Mouse (Mus musculus): ENCODE measurements around the gene Ptger2. TPM values are rescaled to one million over a fixed set of nuclear protein-coding genes. Genes with fewer than 3 reads are reported as not detected.
"Not testable (repeated sequence)": the region's sequence is repeated elsewhere in the genome, so short reads cannot be mapped to it uniquely, and the experiment has no call there.

Ptger2 gene
- polyA plus RNA-seq (2014; fragmentation: Nextera tagmentation; extraction: Ambion mirVana): 0.11 TPM in 1 of 2 replicates, not detected in the other

GRCm38 (mm10) chr14:44987674-44988355 lies at the start of gene Ptger2:
Gene Ptger2, plus strand, starts transcription at chr14:44988195.
- H3K4me1 ChIP-seq (ENCODE audit: control insufficient read depth, insufficient read depth, low read length); ATAC-seq (ENCODE audit: insufficient read depth, low FRiP score, low TSS enrichment); H3K27ac ChIP-seq (ENCODE audit: low read depth, low read length); H3K9me3 ChIP-seq (ENCODE audit: control insufficient read depth, low read length); DNase-seq (ENCODE audit: low spot score); H3K36me3 ChIP-seq (ENCODE audit: control insufficient read depth, insufficient read depth, low read length): not testable (repeated sequence)
- peak within 1 kb of the TSS; percentile 44 for H3K9ac ChIP-seq (ENCODE audit: low read length)
- H3K27me3 ChIP-seq (ENCODE audit: control insufficient read depth, insufficient read depth, low read length): peaks cover 12% of the 10 kb centered on the region
- H3K4me3 ChIP-seq (ENCODE audit: low read depth, low read length): peak within 1 kb of the TSS; percentile 42
- WGBS: 43% methylated on average over 5 of the region's 6 CpGs
- peak within 1 kb of the TSS; percentile 85 for H3K4me2 ChIP-seq (ENCODE audit: low read depth)

DNA sequence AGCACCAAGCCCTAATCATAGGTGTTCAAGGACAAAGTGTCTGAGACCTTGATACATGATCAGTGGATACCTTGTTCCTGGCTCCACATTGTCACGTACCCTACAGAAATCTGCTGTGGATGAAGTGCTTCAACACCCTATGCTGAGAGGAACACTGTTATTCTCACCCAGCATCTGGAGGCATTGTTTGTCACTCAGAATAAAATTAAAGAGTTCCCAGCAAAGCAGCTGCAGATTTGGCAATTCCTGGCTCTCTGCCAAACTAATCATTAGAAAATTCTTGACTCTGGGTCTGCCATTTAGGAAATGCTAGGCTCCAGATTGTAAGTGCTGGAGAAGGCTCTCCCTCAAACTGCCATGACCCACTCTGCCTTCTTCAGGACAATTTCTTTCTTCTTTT lies 27.2 kb upstream of the Ptger2 start:
- Histone ChIP-seq H3K4me2 (ENCODE audit: low read depth) (no peak overlapping the region), H3K4me1 (ENCODE audit: control insufficient read depth, insufficient read depth, low read length) (no peaks in the 10 kb centered on the region), H3K36me3 (ENCODE audit: control insufficient read depth, insufficient read depth, low read length) (no peaks in the 10 kb centered on the region), H3K27me3 (ENCODE audit: control insufficient read depth, insufficient read depth, low read length) (no peaks in the 10 kb centered on the region), H3K27ac (ENCODE audit: low read depth, low read length) (no peak overlapping the region), H3K9me3 (ENCODE audit: control insufficient read depth, low read length) (no peaks in the 10 kb centered on the region), H3K4me3 (ENCODE audit: low read depth, low read length) (no peak overlapping the region), H3K9ac (ENCODE audit: low read length) (no peak overlapping the region)
- WGBS: 86% methylated on average over 1 of the region's 1 CpGs
- no peak for DNase-seq (ENCODE audit: low spot score)
- ATAC-seq (ENCODE audit: insufficient read depth, low FRiP score, low TSS enrichment): no peak

DNA sequence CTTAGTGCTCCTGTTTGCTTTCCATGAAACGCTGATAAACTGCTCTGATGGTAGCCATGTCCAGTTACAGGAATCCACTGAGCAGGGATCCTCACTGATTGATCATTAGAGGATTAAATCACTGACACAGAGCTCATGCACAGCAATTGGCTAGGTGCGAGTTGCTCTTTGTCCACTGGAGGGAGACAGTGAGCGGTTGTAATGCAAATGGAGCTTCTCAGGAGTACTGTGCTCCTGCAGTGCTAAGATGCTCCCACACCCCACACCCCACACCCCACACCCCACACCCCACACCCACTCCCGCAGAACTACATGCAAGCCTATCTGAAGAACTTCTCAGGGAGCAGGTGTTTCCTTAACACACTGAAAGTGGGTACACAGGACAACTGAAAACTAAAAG lies 10.7 kb upstream of the Ptger2 start:
- H3K36me3 ChIP-seq (ENCODE audit: control insufficient read depth, insufficient read depth, low read length); H3K4me1 ChIP-seq (ENCODE audit: control insufficient read depth, insufficient read depth, low read length); H3K4me2 ChIP-seq (ENCODE audit: low read depth); ATAC-seq (ENCODE audit: insufficient read depth, low FRiP score, low TSS enrichment); H3K27me3 ChIP-seq (ENCODE audit: control insufficient read depth, insufficient read depth, low read length); H3K9me3 ChIP-seq (ENCODE audit: control insufficient read depth, low read length); H3K4me3 ChIP-seq (ENCODE audit: low read depth, low read length); H3K9ac ChIP-seq (ENCODE audit: low read length); H3K27ac ChIP-seq (ENCODE audit: low read depth, low read length): not testable (repeated sequence)
- 9% methylated on average over 4 of the region's 4 CpGs for WGBS
- peak; percentile 58 for DNase-seq (ENCODE audit: low spot score)

GRCm38 (mm10) chr14:44979887-44980286 lies 8.1 kb upstream of the Ptger2 start:
- Histone ChIP-seq H3K27ac (ENCODE audit: low read depth, low read length) (no peak overlapping the region), H3K36me3 (ENCODE audit: control insufficient read depth, insufficient read depth, low read length) (no peaks in the 10 kb centered on the region), H3K4me1 (ENCODE audit: control insufficient read depth, insufficient read depth, low read length) (no peaks in the 10 kb centered on the region), H3K27me3 (ENCODE audit: control insufficient read depth, insufficient read depth, low read length) (no peaks in the 10 kb centered on the region), H3K4me3 (ENCODE audit: low read depth, low read length) (no peak overlapping the region), H3K9me3 (ENCODE audit: control insufficient read depth, low read length) (no peaks in the 10 kb centered on the region), H3K9ac (ENCODE audit: low read length) (no peak overlapping the region), H3K4me2 (ENCODE audit: low read depth) (no peak overlapping the region)
- WGBS: 53% methylated on average over 3 of the region's 3 CpGs
- DNase-seq (ENCODE audit: low spot score) (no peak), ATAC-seq (ENCODE audit: insufficient read depth, low FRiP score, low TSS enrichment) (no peak)

DNA sequence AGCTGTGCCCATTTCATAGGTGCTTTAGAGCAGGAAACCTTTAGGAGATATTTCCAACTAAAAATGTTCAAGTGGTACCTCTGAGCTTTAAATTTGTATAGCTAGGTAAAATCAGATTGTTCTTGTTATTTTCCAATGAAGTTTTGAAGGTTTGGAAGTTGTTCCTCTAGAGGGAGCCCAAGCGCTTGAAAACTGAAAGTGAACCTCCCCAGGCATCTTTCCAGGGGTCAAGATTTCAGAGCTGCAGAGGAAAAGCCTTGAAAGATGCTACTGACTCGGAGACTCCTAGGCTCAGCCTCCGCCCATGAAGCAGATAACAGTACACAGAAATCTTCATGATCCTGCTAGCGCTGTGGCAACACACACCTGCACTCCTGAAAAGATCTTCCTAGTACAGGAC lies 6.5 kb upstream of the Ptger2 start:
- no peaks in the 10 kb centered on the region for H3K9me3 ChIP-seq (ENCODE audit: control insufficient read depth, low read length)
- H3K4me1 ChIP-seq (ENCODE audit: control insufficient read depth, insufficient read depth, low read length): no peaks in the 10 kb centered on the region
- no peak overlapping the region for H3K4me3 ChIP-seq (ENCODE audit: low read depth, low read length)
- peak; percentile 45 for DNase-seq (ENCODE audit: low spot score)
- H3K27me3 ChIP-seq (ENCODE audit: control insufficient read depth, insufficient read depth, low read length): no peaks in the 10 kb centered on the region
- no peaks in the 10 kb centered on the region for H3K36me3 ChIP-seq (ENCODE audit: control insufficient read depth, insufficient read depth, low read length)
- no peak overlapping the region for H3K27ac ChIP-seq (ENCODE audit: low read depth, low read length)
- no peak overlapping the region for H3K9ac ChIP-seq (ENCODE audit: low read length)
- H3K4me2 ChIP-seq (ENCODE audit: low read depth): no peak overlapping the region
- ATAC-seq (ENCODE audit: insufficient read depth, low FRiP score, low TSS enrichment): no peak
- 17% methylated on average over 4 of the region's 4 CpGs for WGBS

- no peak overlapping the region for H3K4me2 ChIP-seq (ENCODE audit: low read depth)
- no peaks in the 10 kb centered on the region for H3K4me1 ChIP-seq (ENCODE audit: control insufficient read depth, insufficient read depth, low read length)
- no peaks in the 10 kb centered on the region for H3K36me3 ChIP-seq (ENCODE audit: control insufficient read depth, insufficient read depth, low read length)
- no peak for ATAC-seq (ENCODE audit: insufficient read depth, low FRiP score, low TSS enrichment)
- H3K9me3 ChIP-seq (ENCODE audit: control insufficient read depth, low read length): no peaks in the 10 kb centered on the region
- no peak overlapping the region for H3K9ac ChIP-seq (ENCODE audit: low read length)
- 24% methylated on average over 9 of the region's 9 CpGs for WGBS
- no peak overlapping the region for H3K27ac ChIP-seq (ENCODE audit: low read depth, low read length)
- H3K27me3 ChIP-seq (ENCODE audit: control insufficient read depth, insufficient read depth, low read length): peaks cover 2% of the 10 kb centered on the region; the same call in 1 of the 2 replicates
- H3K4me3 ChIP-seq (ENCODE audit: low read depth, low read length): no peak overlapping the region
- no peak for DNase-seq (ENCODE audit: low spot score)
Observed at GRCm38 (mm10) chr14:44984106-44984505, 3.9 kb upstream of the Ptger2 start.

DNA sequence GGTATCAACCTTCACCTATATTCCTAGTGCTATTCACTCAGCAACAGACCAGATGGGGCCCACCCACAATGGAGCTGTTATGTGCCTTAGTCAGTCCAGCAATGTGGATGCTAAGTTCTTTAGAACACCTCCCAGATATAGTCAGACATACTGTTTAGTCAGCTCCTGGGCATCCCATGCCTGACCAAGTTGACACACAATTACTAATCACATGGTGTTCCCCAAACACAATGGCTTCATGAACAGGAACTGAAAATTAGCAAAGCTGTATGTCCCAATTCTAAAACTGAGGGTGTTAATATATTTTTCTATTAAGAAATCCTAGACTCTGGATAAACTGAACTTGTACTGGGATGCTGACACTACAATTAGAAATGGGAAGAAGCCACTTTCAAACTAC lies 1.7 kb upstream of the Ptger2 start:
- Histone ChIP-seq H3K4me1 (ENCODE audit: control insufficient read depth, insufficient read depth, low read length) (no peaks in the 10 kb centered on the region), H3K27ac (ENCODE audit: low read depth, low read length) (no peak overlapping the region), H3K36me3 (ENCODE audit: control insufficient read depth, insufficient read depth, low read length) (no peaks in the 10 kb centered on the region), H3K27me3 (ENCODE audit: control insufficient read depth, insufficient read depth, low read length) (peaks cover 12% of the 10 kb centered on the region), H3K4me2 (ENCODE audit: low read depth) (no peak overlapping the region), H3K4me3 (ENCODE audit: low read depth, low read length) (no peak overlapping the region), H3K9me3 (ENCODE audit: control insufficient read depth, low read length) (no peaks in the 10 kb centered on the region), H3K9ac (ENCODE audit: low read length) (no peak overlapping the region)
- DNase-seq (ENCODE audit: low spot score) (no peak), ATAC-seq (ENCODE audit: insufficient read depth, low FRiP score, low TSS enrichment) (no peak)

- peak; percentile 31 for ATAC-seq (ENCODE audit: insufficient read depth, low FRiP score, low TSS enrichment)
- H3K27me3 ChIP-seq (ENCODE audit: control insufficient read depth, insufficient read depth, low read length): peaks cover 12% of the 10 kb centered on the region
- no peaks in the 10 kb centered on the region for H3K4me1 ChIP-seq (ENCODE audit: control insufficient read depth, insufficient read depth, low read length)
- H3K9me3 ChIP-seq (ENCODE audit: control insufficient read depth, low read length): no peaks in the 10 kb centered on the region
- H3K4me3 ChIP-seq (ENCODE audit: low read depth, low read length): peak overlapping the region; percentile 42
- H3K9ac ChIP-seq (ENCODE audit: low read length): peak overlapping the region; percentile 44; the same call in 1 of the 2 replicates
- H3K36me3 ChIP-seq (ENCODE audit: control insufficient read depth, insufficient read depth, low read length): no peaks in the 10 kb centered on the region
- peak overlapping the region; percentile 85 for H3K4me2 ChIP-seq (ENCODE audit: low read depth)
- peak; percentile 45 for DNase-seq (ENCODE audit: low spot score)
- no peak overlapping the region for H3K27ac ChIP-seq (ENCODE audit: low read depth, low read length)
- WGBS: 1% methylated on average over 14 of the region's 14 CpGs
Observed at GRCm38 (mm10) chr14:44988456-44989016, 541 bp downstream of the Ptger2 start.

Data from neural tube, embryonic 11.5 days (tissue).